Mouse (Mus musculus) G1E (cell line): Measurements from ENCODE around the gene Ptn.

Experiments
- CTCF ChIP-seq: IDR thresholded peaks from 2 replicates; pipeline ENCODE4 v1.5.1; 2012; ENCODE audit warnings: low read depth, low read length, inconsistent platforms, mixed read lengths
- TAL1 ChIP-seq: conservative IDR thresholded peaks from 2 replicates; pipeline ENCODE4 v1.6.1; 2012; ENCODE audit warnings: low read depth, low read length, inconsistent platforms, mixed read lengths

- TF ChIP-seq TAL1 (no peak), CTCF (no peak)
Measured at GRCm38 (mm10) chr6:36722769-36723549, 87.1 kb downstream of the Ptn start.
